Mouse (Mus musculus) limb, embryonic 14.5 days (tissue): ENCODE results near the gene Cfap298. TPM values are rescaled to one million over a fixed set of nuclear protein-coding genes. Genes with fewer than 3 reads are reported as not detected.

Source experiments
- ATAC-seq: fragments of 200-750 bp; cut with Nextera tagmentation; 2 replicates; pipeline ENCODE4 v1.8.0; 2017; ENCODE audit warnings: low read depth, moderate number of reproducible peaks, moderate TSS enrichment; ENCODE audit not compliant: low FRiP score
- DNase-seq: peaks from one replicate; pipeline ENCODE4 v3.0.0-alpha.2; 2015; ENCODE audit warnings: low spot score
- H3K27ac ChIP-seq: fragments of 300-500 bp; sonication (generic); replicated peaks from 2 replicates; pipeline ENCODE4 v1.5.1; 2014; ENCODE audit warnings: low read depth, mild to moderate bottlenecking, low read length, moderate library complexity, mixed read lengths
- H3K27me3 ChIP-seq: fragments of 300-500 bp; sonication (generic); 2 replicates; pipeline ENCODE4 v1.6.1; 2014; ENCODE audit warnings: low read length, mixed read lengths; ENCODE audit not compliant: control insufficient read depth, insufficient read depth
- H3K36me3 ChIP-seq: fragments of 300-500 bp; sonication (generic); 2 replicates; pipeline ENCODE4 v1.6.1; 2014; ENCODE audit warnings: mild to moderate bottlenecking, low read length, moderate library complexity, mixed read lengths; ENCODE audit not compliant: control insufficient read depth, insufficient read depth
- H3K4me1 ChIP-seq: fragments of 300-500 bp; sonication (generic); 2 replicates; pipeline ENCODE4 v1.6.1; 2014; ENCODE audit warnings: antibody characterized with exemption, low read length, mixed read lengths; ENCODE audit not compliant: control insufficient read depth, insufficient read depth
- H3K4me2 ChIP-seq: fragments of 300-500 bp; sonication (generic); replicated peaks from 2 replicates; pipeline ENCODE4 v1.6.1; 2014; ENCODE audit warnings: low read depth, mild to moderate bottlenecking, low read length, moderate library complexity; ENCODE audit not compliant: severe bottlenecking
- H3K4me3 ChIP-seq: fragments of 300-500 bp; sonication (generic); replicated peaks from 2 replicates; pipeline ENCODE4 v1.5.1; 2014; ENCODE audit warnings: low read length
- H3K9ac ChIP-seq: fragments of 300-500 bp; sonication (generic); 2 replicates; pipeline ENCODE4 v1.6.1; 2014; ENCODE audit warnings: mild to moderate bottlenecking, low read depth, low read length, moderate library complexity; ENCODE audit not compliant: severe bottlenecking
- H3K9me3 ChIP-seq: fragments of 300-500 bp; sonication (generic); 2 replicates; pipeline ENCODE4 v1.6.1; 2016; ENCODE audit warnings: low read length; ENCODE audit not compliant: control insufficient read depth
- POLR2A ChIP-seq: fragments of 200-500 bp; IDR thresholded peaks from 2 replicates; pipeline ENCODE4 v1.8.0; 2012; ENCODE audit warnings: inconsistent platforms, mild to moderate bottlenecking, moderate library complexity, borderline replicate concordance; ENCODE audit not compliant: insufficient read depth, insufficient read length; ENCODE audit errors: extremely low read depth
- WGBS: fragments of 180-500 bp; shearing (Covaris S2); extraction: QIAGEN DNeasy Blood & Tissue Kit; methylation state at CpG from one replicate; pipeline ENCODE4 v1.1.7; 2014; 5-methylcytosine and 5-hydroxymethylcytosine counted together
- polyA plus RNA-seq, 2 experiments: library from polyadenylated mRNA; depleted of rRNA in 1 of 2; stranded (reverse) in 1 of 2; unstranded in 1 of 2; fragments of >200 nt; fragmentation: Nextera tagmentation in 1 of 2; extraction: Ambion mirVana in 1 of 2; gene quantifications; 2 replicates each; pipeline versions ENCODE4 v1.2.1 to v1.2.3; 2012 to 2014

Gene Cfap298
- polyA plus RNA-seq (2012; rRNA removed) = 12.0 and 17.0 TPM in 2 replicates
- polyA plus RNA-seq (2014; fragmentation: Nextera tagmentation; extraction: Ambion mirVana) = 30.7 and 33.1 TPM in 2 replicates

DNA sequence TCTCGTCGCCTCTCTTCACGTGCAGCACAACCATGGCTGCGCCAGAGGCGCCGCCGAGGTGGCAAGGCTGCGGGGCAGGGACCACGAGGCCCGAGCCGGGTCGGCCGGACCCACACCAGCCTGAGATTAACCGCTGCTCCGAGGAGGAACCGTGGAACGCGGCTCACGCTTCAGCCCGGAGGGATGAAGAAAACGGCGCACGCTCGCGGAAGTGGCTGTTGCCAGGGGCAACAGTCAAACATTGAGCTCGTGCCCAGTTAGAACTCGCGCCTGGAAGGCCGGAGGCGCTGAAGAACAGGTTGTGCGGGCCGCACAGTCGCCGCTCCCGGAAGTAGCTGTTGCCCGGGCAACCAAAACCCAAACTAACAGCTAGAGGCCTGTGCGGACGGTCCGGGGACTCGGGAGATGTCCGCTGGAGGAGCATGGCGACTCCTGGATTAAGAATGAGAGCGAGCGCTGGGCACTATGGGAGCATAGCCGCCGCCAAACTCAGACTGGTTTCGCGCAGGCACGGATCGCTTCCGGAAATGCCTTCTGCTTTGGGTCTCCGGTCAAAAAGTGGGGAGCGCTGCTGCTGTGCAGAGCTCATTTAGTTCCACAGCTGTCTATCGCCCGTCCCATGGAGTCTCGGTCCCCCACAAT is at the start of gene Cfap298:
Gene Cfap298, minus strand, starts transcription at position 428 of the 642 bp plus-strand sequence.
- DNase-seq = peak; percentile 96
- H3K27me3 ChIP-seq = no peaks in the 10 kb centered on the region
- ATAC-seq = peak; percentile 97
- H3K27ac ChIP-seq = peak within 1 kb of the TSS; percentile 83
- peaks cover 15% of the 10 kb centered on the region for H3K36me3 ChIP-seq
- H3K4me1 ChIP-seq = peaks cover 3% of the 10 kb centered on the region; the same call in 1 of the 2 replicates
- H3K4me3 ChIP-seq = peak within 1 kb of the TSS; percentile 82
- no peak for TF ChIP-seq POLR2A
- WGBS = 0% methylated on average over 56 of the region's 56 CpGs
- H3K9me3 ChIP-seq = no peaks in the 10 kb centered on the region
- peak within 1 kb of the TSS; percentile 75 for H3K4me2 ChIP-seq
- H3K9ac ChIP-seq = peak within 1 kb of the TSS; percentile 71

DNA sequence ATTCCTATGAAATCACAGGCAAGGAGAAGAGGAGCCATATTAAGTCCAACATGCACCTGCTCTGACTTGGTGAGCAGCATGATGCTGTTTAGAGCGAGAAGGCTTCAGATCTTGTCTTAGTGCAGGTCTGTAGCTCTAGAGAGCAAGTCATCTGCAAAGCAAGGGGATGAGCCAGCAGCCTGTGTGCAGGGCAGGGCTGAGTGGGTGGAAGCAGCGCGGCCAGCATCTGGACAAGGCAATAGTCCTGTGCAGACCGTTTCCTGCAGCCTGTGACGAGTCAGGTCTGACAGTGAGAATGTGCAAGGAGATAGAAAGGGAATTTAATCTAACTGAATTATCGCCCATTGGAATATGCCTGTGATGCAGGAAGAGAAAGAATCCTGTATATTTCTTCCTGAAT is 36.1 kb upstream of the Cfap298 start:
- WGBS = 92% methylated on average over 6 of the region's 6 CpGs
- DNase-seq = no peak
- no peak overlapping the region for H3K4me2 ChIP-seq
- TF ChIP-seq POLR2A = no peak
- peaks cover 28% of the 10 kb centered on the region for H3K36me3 ChIP-seq
- no peaks in the 10 kb centered on the region for H3K4me1 ChIP-seq
- no peak overlapping the region for H3K9ac ChIP-seq
- H3K9me3 ChIP-seq = no peaks in the 10 kb centered on the region
- H3K27ac ChIP-seq = no peak overlapping the region
- ATAC-seq = no peak
- no peak overlapping the region for H3K4me3 ChIP-seq
- no peaks in the 10 kb centered on the region for H3K27me3 ChIP-seq

DNA sequence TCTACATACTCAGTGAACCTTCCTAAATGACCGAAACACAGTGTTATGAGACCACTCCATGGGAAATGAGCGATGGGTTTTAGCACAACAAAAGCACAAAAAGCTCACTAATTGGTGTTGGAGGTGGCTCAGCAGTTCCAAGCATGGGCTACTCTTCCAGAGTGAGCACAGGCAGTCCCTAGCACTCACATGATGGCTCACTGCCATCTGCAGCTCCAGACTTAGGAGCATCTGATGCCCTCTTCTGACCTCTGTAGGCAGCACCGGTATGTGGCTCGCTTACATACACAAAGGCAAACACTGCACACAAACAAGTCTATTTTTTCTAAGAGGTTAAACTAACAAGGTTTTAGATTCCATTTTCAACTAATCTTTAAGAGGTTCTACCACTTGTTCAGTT is 31.3 kb upstream of the Cfap298 start:
- Histone ChIP-seq H3K4me2 (no peak overlapping the region), H3K27me3 (no peaks in the 10 kb centered on the region), H3K4me3 (no peak overlapping the region), H3K9me3 (no peaks in the 10 kb centered on the region), H3K36me3 (peaks cover 36% of the 10 kb centered on the region), H3K9ac (no peak overlapping the region), H3K27ac (no peak overlapping the region), H3K4me1 (no peaks in the 10 kb centered on the region)
- WGBS = 86% methylated on average over 4 of the region's 4 CpGs
- no peak for ATAC-seq
- DNase-seq = no peak
- no peak for TF ChIP-seq POLR2A

DNA sequence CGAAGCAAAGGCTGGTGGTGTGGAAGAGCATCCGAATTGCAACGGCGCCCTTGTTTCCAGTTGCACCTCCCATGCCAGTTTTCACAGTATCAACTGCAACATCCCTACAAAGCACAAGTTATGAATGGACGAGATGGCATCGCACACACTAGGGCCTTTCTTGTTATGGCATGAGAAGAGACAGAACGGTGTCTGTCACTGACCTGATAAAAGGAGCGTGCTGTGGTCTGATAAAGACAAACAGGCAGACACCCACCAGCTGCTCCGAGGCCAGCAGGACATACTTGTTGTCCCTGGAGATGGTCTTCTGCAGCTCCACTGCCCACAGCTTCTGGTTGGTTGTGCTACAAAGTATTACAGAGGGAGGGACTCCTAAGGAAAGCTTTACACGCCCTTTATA is 29.4 kb upstream of the Cfap298 start:
- DNase-seq (no peak), ATAC-seq (no peak)
- no peak for TF ChIP-seq POLR2A
- no peak overlapping the region for H3K27ac ChIP-seq
- no peaks in the 10 kb centered on the region for H3K4me1 ChIP-seq
- H3K4me2 ChIP-seq = no peak overlapping the region
- H3K36me3 ChIP-seq = peaks cover 36% of the 10 kb centered on the region
- no peak overlapping the region for H3K9ac ChIP-seq
- 90% methylated on average over 10 of the region's 10 CpGs for WGBS
- no peaks in the 10 kb centered on the region for H3K27me3 ChIP-seq
- H3K4me3 ChIP-seq = no peak overlapping the region
- no peaks in the 10 kb centered on the region for H3K9me3 ChIP-seq

DNA sequence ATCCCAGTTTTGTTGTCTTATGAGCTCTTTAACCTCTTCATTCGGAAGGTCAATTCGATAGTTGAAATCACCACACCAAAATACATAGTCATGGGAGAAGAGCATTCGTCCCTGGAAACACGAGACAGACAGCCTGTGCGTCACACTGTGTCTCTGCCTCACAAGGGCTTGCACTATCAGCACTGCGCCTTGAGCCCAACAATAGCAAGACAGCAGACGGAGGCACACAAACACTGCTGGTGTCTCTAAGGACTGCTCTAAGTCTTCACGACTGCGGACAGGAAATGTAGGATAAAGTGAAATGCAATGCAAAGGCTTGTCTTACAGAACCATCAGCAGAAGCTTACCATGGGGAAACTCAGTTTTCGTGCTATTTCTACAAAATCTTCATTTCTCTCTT is 29.0 kb upstream of the Cfap298 start:
- Histone ChIP-seq H3K4me1 (no peaks in the 10 kb centered on the region), H3K4me3 (no peak overlapping the region), H3K36me3 (peaks cover 31% of the 10 kb centered on the region), H3K4me2 (no peak overlapping the region), H3K9ac (no peak overlapping the region), H3K9me3 (no peaks in the 10 kb centered on the region), H3K27ac (no peak overlapping the region), H3K27me3 (no peaks in the 10 kb centered on the region)
- ATAC-seq (no peak), DNase-seq (no peak)
- WGBS = 89% methylated on average over 10 of the region's 10 CpGs
- no peak for TF ChIP-seq POLR2A

DNA sequence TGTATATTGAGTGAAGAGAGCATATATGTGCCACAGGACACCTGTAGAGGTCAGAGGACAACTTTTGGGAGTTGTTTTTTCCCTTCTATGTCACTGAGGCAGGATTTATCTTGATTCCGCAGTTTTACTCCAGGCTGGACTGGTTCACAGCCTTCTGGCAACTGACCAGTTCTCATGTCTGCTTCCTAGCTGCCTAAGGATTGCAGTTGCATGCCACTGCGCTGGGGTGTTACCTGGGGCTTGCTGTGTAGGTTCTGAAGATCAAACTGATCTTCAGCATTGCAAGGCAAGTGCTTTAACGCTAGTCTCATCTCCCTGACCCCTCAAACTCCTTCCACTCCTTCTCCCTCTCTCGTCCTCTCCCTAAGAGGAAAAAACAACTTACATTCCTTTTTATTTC is 28.3 kb upstream of the Cfap298 start:
- ATAC-seq (no peak), DNase-seq (no peak)
- H3K9ac ChIP-seq = no peak overlapping the region
- no peaks in the 10 kb centered on the region for H3K9me3 ChIP-seq
- TF ChIP-seq POLR2A = no peak
- H3K27me3 ChIP-seq = no peaks in the 10 kb centered on the region
- H3K36me3 ChIP-seq = peaks cover 27% of the 10 kb centered on the region
- no peaks in the 10 kb centered on the region for H3K4me1 ChIP-seq
- no peak overlapping the region for H3K4me2 ChIP-seq
- no peak overlapping the region for H3K4me3 ChIP-seq
- WGBS = 89% methylated on average over 4 of the region's 4 CpGs
- H3K27ac ChIP-seq = no peak overlapping the region
